36 mouse cellular contexts compared by ENCODE assay signal in the genomic region with DNA sequence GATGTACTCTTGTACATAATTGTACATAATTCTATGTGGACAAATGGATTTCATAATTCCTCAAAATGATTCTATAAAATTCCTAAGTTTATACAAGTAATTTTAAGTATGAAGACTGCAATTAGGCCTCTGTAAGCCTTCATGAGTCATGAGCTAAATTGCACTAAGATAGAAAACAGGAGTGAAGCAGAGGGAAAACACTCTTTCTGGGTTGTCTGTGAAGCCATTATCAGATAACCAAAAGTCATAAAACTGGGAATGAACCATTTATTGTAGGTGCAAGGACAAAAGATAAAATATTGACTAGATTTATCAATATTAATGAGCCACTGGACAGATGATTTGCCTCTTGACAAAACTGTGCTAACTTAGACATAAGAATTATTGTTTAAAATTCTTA. TPM values are rescaled to one million over a fixed set of nuclear protein-coding genes. Genes with fewer than 3 reads are reported as not detected.
"Had no signal": no experiment of that assay in that cellular context is flagged by ENCODE, and none has a peak within 500 bp of the region (broad histone marks: within the 10 kb centered on the region; RNA-seq: fewer than 3 reads in every experiment).

No protein-coding gene starts in this region.

- H3K27me3 ChIP-seq: heart, embryonic 12.5 days; heart, embryonic 13.5 days; heart, embryonic 15.5 days; hindbrain, embryonic 12.5 days; hindbrain, embryonic 13.5 days; hindbrain, embryonic 15.5 days; kidney, embryonic 15.5 days had no signal

- H3K4me3 ChIP-seq: heart, embryonic 10.5 days; heart, embryonic 12.5 days; heart, embryonic 13.5 days; heart, embryonic 15.5 days; hindbrain, embryonic 10.5 days; hindbrain, embryonic 12.5 days; hindbrain, embryonic 13.5 days; hindbrain, embryonic 15.5 days; kidney, embryonic 15.5 days; layer of hippocampus, adult 2 months; left cerebral cortex, adult 2 months had no signal

- H3K9ac ChIP-seq: heart, embryonic 12.5 days; heart, embryonic 13.5 days; heart, embryonic 15.5 days; hindbrain, embryonic 12.5 days; hindbrain, embryonic 13.5 days; hindbrain, embryonic 14.5 days; hindbrain, embryonic 15.5 days; kidney, embryonic 15.5 days had no signal

- H3K9me3 ChIP-seq: heart, embryonic 10.5 days; heart, embryonic 12.5 days; heart, embryonic 15.5 days; hindbrain, embryonic 10.5 days; hindbrain, embryonic 12.5 days; hindbrain, embryonic 13.5 days; kidney, embryonic 15.5 days had no signal

- H3K36me3 ChIP-seq: heart, embryonic 10.5 days; heart, embryonic 12.5 days; heart, embryonic 13.5 days; heart, embryonic 15.5 days; hindbrain, embryonic 10.5 days; hindbrain, embryonic 12.5 days; hindbrain, embryonic 13.5 days; hindbrain, embryonic 15.5 days; kidney, embryonic 15.5 days had no signal

- ATAC-seq: hindbrain, embryonic 16.5 days; hindbrain, postnatal 0 days; inflammation-experienced regulatory T-cells, adult 6 months had no signal

- H3K4me2 ChIP-seq: heart, embryonic 11.5 days; heart, embryonic 12.5 days; heart, embryonic 13.5 days; heart, embryonic 15.5 days; hindbrain, embryonic 12.5 days; hindbrain, embryonic 13.5 days; hindbrain, embryonic 14.5 days; hindbrain, embryonic 15.5 days; kidney, embryonic 15.5 days had no signal

- H3K27ac ChIP-seq: heart, embryonic 10.5 days; heart, embryonic 13.5 days; heart, embryonic 15.5 days; hindbrain, embryonic 10.5 days; hindbrain, embryonic 12.5 days; hindbrain, embryonic 13.5 days; hindbrain, embryonic 14.5 days; hindbrain, embryonic 15.5 days; hindbrain, postnatal 0 days; kidney, embryonic 15.5 days; kidney, postnatal 0 days; layer of hippocampus, adult 2 months; left cerebral cortex, adult 2 months had no signal

- DNase-seq: heart, postnatal 10 days; heart, postnatal 14 days; heart, postnatal 36 days; heart, postnatal 4 days; kidney, adult 11 months; kidney, adult 18-20 months; kidney, adult 2 months; kidney, adult 8-10 months; kidney, adult 9 months; kidney, postnatal 10 days; kidney, postnatal 14 days; kidney, postnatal 25 days; kidney, postnatal 36 days; kidney, postnatal 4 days; layer of hippocampus, adult 9-11 months; layer of hippocampus, postnatal 36 days had no signal

- H3K4me1 ChIP-seq: heart, embryonic 10.5 days; heart, embryonic 12.5 days; heart, embryonic 13.5 days; heart, embryonic 15.5 days; hindbrain, embryonic 10.5 days; hindbrain, embryonic 12.5 days; hindbrain, embryonic 13.5 days; hindbrain, embryonic 15.5 days; kidney, embryonic 15.5 days had no signal

RNA-seq across cellular contexts. Expression of a gene that starts 8.2 kb away (rescaled TPM):
- polyA plus RNA-seq: hindbrain, embryonic 10.5 days; hindbrain, embryonic 11.5 days; hindbrain, embryonic 12.5 days; hindbrain, embryonic 14.5 days; hindbrain, embryonic 16.5 days; hindbrain, postnatal 0 days; inflammation-experienced regulatory T-cells, adult 6 months; kidney, postnatal 0 days had no signal

RNA-seq across cellular contexts. Expression of a gene that starts 39.1 kb away (rescaled TPM):
- polyA plus RNA-seq: heart, embryonic 14.5 days; heart, postnatal 0 days; hindbrain, embryonic 10.5 days; hindbrain, embryonic 12.5 days; hindbrain, embryonic 13.5 days; hindbrain, embryonic 15.5 days; hindbrain, postnatal 0 days; inflammation-experienced regulatory T-cells, adult 6 months; kidney, adult 2 months had no signal
